Mouse (Mus musculus): ENCODE measurements around the gene Eif3l. TPM values are rescaled to one million over a fixed set of nuclear protein-coding genes. Genes with fewer than 3 reads are reported as not detected.

Eif3l gene
- total RNA-seq (2023): 118 TPM

GRCm38 (mm10) chr15:79074913-79075532 is at the start of gene Eif3l:
Eif3l (plus strand) TSS chr15:79075179.

GRCm38 (mm10) chr15:79028237-79028738 is 46.7 kb upstream of the Eif3l start, which contains the start of gene H1f0:
H1f0 (plus strand) TSS chr15:79028450.

GRCm38 (mm10) chr15:79041585-79041984 is 33.4 kb upstream of the Eif3l start, which contains the start of gene Galr3:
Galr3 (plus strand) TSS chr15:79041885.

GRCm38 (mm10) chr15:79062376-79063159 is 12.4 kb upstream of the Eif3l start, which contains the start of gene Ankrd54:
Ankrd54 (minus strand) TSS chr15:79062893.

GRCm38 (mm10) chr15:79108421-79109320 is 33.7 kb downstream of the Eif3l start, which contains the start of gene Micall1:
Micall1 (plus strand) TSS chr15:79108898.

GRCm38 (mm10) chr15:79140866-79141565 is 66.0 kb downstream of the Eif3l start, which contains the start of the genes Polr2f and 1700088E04Rik:
Polr2f (plus strand) TSS chr15:79141009.
1700088E04Rik (minus strand) TSS chr15:79141253.

Other genes starting within 250 kb of the Eif3l start
- not detected for gene Cdc42ep1, start 232.6 kb upstream of the Eif3l start, total RNA-seq (2023)
- gene Lgals2, start 219.7 kb upstream of the Eif3l start, total RNA-seq (2023): not detected
- gene Gga1, start 198.0 kb upstream of the Eif3l start, total RNA-seq (2023): 73.2 TPM
- gene Gm49510, start 175.5 kb upstream of the Eif3l start, total RNA-seq (2023): 1.5 TPM
- gene Sh3bp1, start 175.4 kb upstream of the Eif3l start, total RNA-seq (2023): 170 TPM
- 9.1 TPM for gene Pdxp, start 161.3 kb upstream of the Eif3l start, total RNA-seq (2023)
- 61.8 TPM for gene Lgals1, start 148.5 kb upstream of the Eif3l start, total RNA-seq (2023)
- 44.7 TPM for gene Nol12, start 140.2 kb upstream of the Eif3l start, total RNA-seq (2023)
- 33.9 TPM for gene Triobp, start 127.5 kb upstream of the Eif3l start, total RNA-seq (2023)
- 9.1 TPM for gene H1f0, start 46.7 kb upstream of the Eif3l start, total RNA-seq (2023)
- not detected for gene Galr3, start 33.3 kb upstream of the Eif3l start, total RNA-seq (2023)
- gene Ankrd54, start 12.3 kb upstream of the Eif3l start, total RNA-seq (2023): 29.3 TPM
- 64.6 TPM for gene Micall1, start 33.7 kb downstream of the Eif3l start, total RNA-seq (2023)
- gene Polr2f, start 65.8 kb downstream of the Eif3l start, total RNA-seq (2023): 38.1 TPM
- not detected for gene 1700088E04Rik, start 66.1 kb downstream of the Eif3l start, total RNA-seq (2023)
- gene Sox10, start 90.1 kb downstream of the Eif3l start, total RNA-seq (2023): not detected
- gene Pick1, start 154.0 kb downstream of the Eif3l start, total RNA-seq (2023): 26.0 TPM
- gene Gm49486, start 154.2 kb downstream of the Eif3l start, total RNA-seq (2023): 0.73 TPM
- not detected for gene Slc16a8, start 179.6 kb downstream of the Eif3l start, total RNA-seq (2023)
- 1.9 TPM for gene Baiap2l2, start 210.4 kb downstream of the Eif3l start, total RNA-seq (2023)

Measured in CD4-positive naive resting alpha-beta T cell, adult 76 days (primary cell).